Mouse (Mus musculus) R1 (cell line): ENCODE results near the gene Gadl1.

Experiments used
- DNase-seq: peaks from one replicate; pipeline ENCODE4 v3.0.0-alpha.2; 2018; ENCODE audit warnings: low read depth, low spot score

Gadl1 gene

GRCm38 (mm10) chr9:115936350-115936749, 27.1 kb downstream of the Gadl1 start:
- no peak for DNase-seq

- peak; percentile 46 for DNase-seq
Measured at GRCm38 (mm10) chr9:115937915-115938314, 28.7 kb downstream of the Gadl1 start.

- no peak for DNase-seq
Measured at GRCm38 (mm10) chr9:115939420-115939819, 30.2 kb downstream of the Gadl1 start.

- DNase-seq = no peak
Measured at GRCm38 (mm10) chr9:115941171-115941570, 31.9 kb downstream of the Gadl1 start.

GRCm38 (mm10) chr9:115942486-115942885, 33.2 kb downstream of the Gadl1 start:
- DNase-seq = no peak

GRCm38 (mm10) chr9:115942989-115943388, 33.7 kb downstream of the Gadl1 start:
- DNase-seq = peak; percentile 10

GRCm38 (mm10) chr9:115943577-115944320, 34.5 kb downstream of the Gadl1 start:
- no peak for DNase-seq

GRCm38 (mm10) chr9:115965056-115965455, 55.8 kb downstream of the Gadl1 start:
- no peak for DNase-seq

GRCm38 (mm10) chr9:115966116-115966515, 56.9 kb downstream of the Gadl1 start:
- DNase-seq = no peak

GRCm38 (mm10) chr9:115966746-115967145, 57.5 kb downstream of the Gadl1 start:
- DNase-seq = no peak

- DNase-seq = no peak
Measured at GRCm38 (mm10) chr9:115967638-115968037, 58.4 kb downstream of the Gadl1 start.

- DNase-seq = no peak
Measured at GRCm38 (mm10) chr9:115976901-115977300, 67.6 kb downstream of the Gadl1 start.

- DNase-seq = no peak
Measured at GRCm38 (mm10) chr9:115977598-115978240, 68.5 kb downstream of the Gadl1 start.

GRCm38 (mm10) chr9:115978478-115978877, 69.2 kb downstream of the Gadl1 start:
- DNase-seq = no peak

- DNase-seq = peak; percentile 62
Measured at GRCm38 (mm10) chr9:115990661-115991060, 81.4 kb downstream of the Gadl1 start.

GRCm38 (mm10) chr9:115994772-115995171, 85.5 kb downstream of the Gadl1 start:
- no peak for DNase-seq

- DNase-seq = no peak
Measured at GRCm38 (mm10) chr9:115995856-115996560, 86.8 kb downstream of the Gadl1 start.

- DNase-seq = no peak
Measured at GRCm38 (mm10) chr9:115998383-115998782, 89.1 kb downstream of the Gadl1 start.

- DNase-seq = no peak
Measured at GRCm38 (mm10) chr9:115999361-115999990, 90.2 kb downstream of the Gadl1 start.

GRCm38 (mm10) chr9:116013911-116014310, 104.7 kb downstream of the Gadl1 start:
- DNase-seq = no peak

- DNase-seq = no peak
Measured at GRCm38 (mm10) chr9:116016221-116016620, 107.0 kb downstream of the Gadl1 start.

GRCm38 (mm10) chr9:116017091-116017490, 107.8 kb downstream of the Gadl1 start:
- DNase-seq = no peak
